Comparison of ENCODE assay signal across 12 mouse cellular contexts in the genomic region with DNA sequence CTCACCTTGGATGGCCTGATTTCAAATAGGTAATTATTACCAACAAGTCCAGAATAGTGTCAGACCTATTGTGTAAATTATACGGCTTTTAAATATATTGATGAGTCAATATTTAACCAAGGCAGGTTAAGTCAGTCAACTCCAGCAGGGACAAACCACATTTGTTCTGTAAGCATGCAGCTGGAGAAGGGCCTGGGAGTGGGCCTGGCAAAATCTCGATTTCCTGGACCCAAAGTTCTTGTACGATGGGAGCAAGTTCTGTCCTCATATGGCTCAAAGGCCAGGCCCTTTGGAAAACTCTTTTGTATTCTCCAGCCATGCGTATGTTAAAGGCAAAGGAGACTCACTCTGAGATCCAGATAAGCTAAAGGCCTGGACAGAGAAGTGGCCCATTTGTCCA.
DNase-seq lines count a peak whose midpoint lies in the region; ATAC-seq and TF ChIP-seq lines count a peak whose summit lies in the region.
"Had no signal": no experiment of that assay in that cellular context is flagged by ENCODE, and none has a peak within 500 bp of the region (broad histone marks: within the 10 kb centered on the region; RNA-seq: fewer than 3 reads in every experiment).

No protein-coding gene starts in this region.

- H3K9ac ChIP-seq in lung, embryonic 14.5 days = no peak overlapping the region
- no peak overlapping the region for H3K9ac ChIP-seq in kidney, postnatal 0 days (ENCODE audit: low read depth, low read length)
- no peak overlapping the region for H3K9ac ChIP-seq in stomach, embryonic 15.5 days
- H3K9ac ChIP-seq: liver, embryonic 14.5 days had no signal

- no peak overlapping the region for H3K4me3 ChIP-seq in lung, embryonic 14.5 days (ENCODE audit: low read depth, low read length)
- H3K4me3 ChIP-seq in kidney, postnatal 0 days (replicated peaks; ENCODE audit: low read depth, low read length) = no peak overlapping the region
- no peak overlapping the region for H3K4me3 ChIP-seq in stomach, embryonic 15.5 days (replicated peaks)
- H3K4me3 ChIP-seq in forebrain, embryonic 10.5 days = no peak overlapping the region

- DNase-seq in cerebellum, postnatal 25 days = peak; percentile 13 to 19
- no peak for DNase-seq in cerebellum, postnatal 14 days
- DNase-seq in lung, embryonic 14.5 days = no peak
- DNase-seq in lung, postnatal 4 days = no peak
- peak; percentile 16 for DNase-seq in kidney, postnatal 0 days (ENCODE audit: low spot score)
- no peak for DNase-seq in thymus, adult 18-20 months
- no peak for DNase-seq in forebrain, embryonic 10.5 days (ENCODE audit: extremely low spot score, low spot score)
- DNase-seq: adrenal gland, postnatal 25 days; heart, postnatal 36 days had no signal

- TF ChIP-seq CTCF in lung, embryonic 14.5 days (IDR thresholded peaks at IDR 0.05; ENCODE audit: low read depth) = no peak
- no peak for TF ChIP-seq CTCF in kidney, postnatal 0 days (IDR thresholded peaks at IDR 0.05; ENCODE audit: low read depth)

- no peaks in the 10 kb centered on the region for H3K9me3 ChIP-seq in lung, embryonic 14.5 days (ENCODE audit: low read depth, low read length)
- H3K9me3 ChIP-seq in kidney, postnatal 0 days (replicated peaks; ENCODE audit: low read length) = no peaks in the 10 kb centered on the region
- H3K9me3 ChIP-seq in stomach, embryonic 15.5 days = no peaks in the 10 kb centered on the region
- H3K9me3 ChIP-seq in forebrain, embryonic 10.5 days = no peaks in the 10 kb centered on the region

- no peaks in the 10 kb centered on the region for H3K27me3 ChIP-seq in lung, embryonic 14.5 days (ENCODE audit: insufficient read depth, low read length)
- no peaks in the 10 kb centered on the region for H3K27me3 ChIP-seq in kidney, postnatal 0 days (ENCODE audit: insufficient read depth, low read length)
- no peaks in the 10 kb centered on the region for H3K27me3 ChIP-seq in stomach, embryonic 15.5 days (replicated peaks)
- H3K27me3 ChIP-seq in forebrain, embryonic 10.5 days (ENCODE audit: poor library complexity, severe bottlenecking) = no peaks in the 10 kb centered on the region

- no peak overlapping the region for H3K4me2 ChIP-seq in lung, embryonic 14.5 days
- no peak overlapping the region for H3K4me2 ChIP-seq in kidney, postnatal 0 days (ENCODE audit: low read length)
- H3K4me2 ChIP-seq in stomach, embryonic 15.5 days = no peak overlapping the region
- H3K4me2 ChIP-seq: midbrain, embryonic 11.5 days had no signal

- 57% methylated on average over 4 of the region's 4 CpGs for WGBS in lung, embryonic 14.5 days
- 55% methylated on average over 4 of the region's 4 CpGs for WGBS in kidney, postnatal 0 days
- WGBS in stomach, embryonic 15.5 days = 61% methylated on average over 4 of the region's 4 CpGs
- 88% methylated on average over 4 of the region's 4 CpGs for WGBS in forebrain, embryonic 10.5 days

- peaks cover 5% of the 10 kb centered on the region; the same call in 1 of the 2 replicates for H3K4me1 ChIP-seq in lung, embryonic 14.5 days (ENCODE audit: insufficient read depth)
- peaks cover 5% of the 10 kb centered on the region; the same call in 1 of the 2 replicates for H3K4me1 ChIP-seq in kidney, postnatal 0 days (replicated peaks; ENCODE audit: insufficient read depth, low read length)
- peaks cover 4% of the 10 kb centered on the region; the same call in 1 of the 2 replicates for H3K4me1 ChIP-seq in stomach, embryonic 15.5 days
- peaks cover 44% of the 10 kb centered on the region for H3K4me1 ChIP-seq in forebrain, embryonic 10.5 days

- H3K27ac ChIP-seq in lung, embryonic 14.5 days (ENCODE audit: low read depth) = peak overlapping the region; percentile 5; the same call in 1 of the 2 replicates
- H3K27ac ChIP-seq in kidney, postnatal 0 days = 0 out of 2 replicates have a peak overlapping the region, but pooled peaks have one; percentile 20
- H3K27ac ChIP-seq in stomach, embryonic 15.5 days = peak overlapping the region; percentile 69
- H3K27ac ChIP-seq in forebrain, embryonic 10.5 days = no peak overlapping the region
- H3K27ac ChIP-seq: liver, embryonic 14.5 days had no signal

- no peak for ATAC-seq in lung, embryonic 14.5 days (ENCODE audit: insufficient read depth)
- ATAC-seq in kidney, postnatal 0 days (replicated peaks; ENCODE audit: low FRiP score, low read depth) = no peak
- peak; percentile 57; the same call in 1 of the 2 replicates for ATAC-seq in stomach, embryonic 15.5 days (ENCODE audit: insufficient read depth, low FRiP score, low read depth)

- no peaks in the 10 kb centered on the region for H3K36me3 ChIP-seq in lung, embryonic 14.5 days (ENCODE audit: insufficient read depth)
- no peaks in the 10 kb centered on the region for H3K36me3 ChIP-seq in kidney, postnatal 0 days (ENCODE audit: insufficient read depth, low read length)
- no peaks in the 10 kb centered on the region for H3K36me3 ChIP-seq in stomach, embryonic 15.5 days
- no peaks in the 10 kb centered on the region for H3K36me3 ChIP-seq in forebrain, embryonic 10.5 days (replicated peaks)

Comparison
In these comparisons a context has a peak if more than half of its experiments do, and no peak if none do; other contexts are left out.
1. DNase-seq: peak in cerebellum, postnatal 25 days (2 of 2) and kidney, postnatal 0 days (single experiment); none in cerebellum, postnatal 14 days (0 of 2), lung, embryonic 14.5 days (single experiment), lung, postnatal 4 days (0 of 2), thymus, adult 18-20 months (0 of 2) and forebrain, embryonic 10.5 days (single experiment).